Mouse (Mus musculus) C2C12 (cell line): ENCODE measurements around the gene Nek8. TPM values are rescaled to one million over a fixed set of nuclear protein-coding genes. Genes with fewer than 3 reads are reported as not detected.

ENCODE experiments used
- H3K27me3 ChIP-seq: one replicate; pipeline ENCODE4 v1.6.1; 2011; ENCODE audit not compliant: control insufficient read depth, insufficient read depth, insufficient read length
- H3K36me3 ChIP-seq: one replicate; pipeline ENCODE4 v1.6.1; 2011; ENCODE audit not compliant: control insufficient read depth, insufficient read depth
- H3K4me3 ChIP-seq: one replicate; pipeline ENCODE4 v1.5.1; 2011; ENCODE audit warnings: mild to moderate bottlenecking, control low read depth; ENCODE audit not compliant: poor library complexity, insufficient read depth, severe bottlenecking
- H3K79me2 ChIP-seq: one replicate; pipeline ENCODE4 v1.6.1; 2011; ENCODE audit not compliant: control insufficient read depth, insufficient read depth
- H3K79me3 ChIP-seq: one replicate; pipeline ENCODE4 v1.6.1; 2011; ENCODE audit warnings: low read depth, control low read depth
- H3ac ChIP-seq: one replicate; pipeline ENCODE3; 2011; ENCODE audit warnings: low read depth; ENCODE audit not compliant: control insufficient read depth, insufficient read length
- CEBPB ChIP-seq: IDR thresholded peaks from one replicate; pipeline ENCODE4 v1.6.1; 2011; ENCODE audit warnings: low read depth, mild to moderate bottlenecking, control low read depth, moderate library complexity
- CTCF ChIP-seq: IDR thresholded peaks from one replicate; pipeline ENCODE4 v1.5.1; 2011; ENCODE audit not compliant: control insufficient read depth, insufficient read depth, insufficient read length
- FOSL1 ChIP-seq: IDR thresholded peaks from one replicate; pipeline ENCODE4 v1.8.0; 2011; ENCODE audit warnings: mild to moderate bottlenecking, low read length; ENCODE audit not compliant: poor library complexity, insufficient read depth, severe bottlenecking
- MAX ChIP-seq: IDR thresholded peaks from one replicate; pipeline ENCODE4 v1.6.1; 2011; ENCODE audit warnings: mild to moderate bottlenecking, control low read depth
- MYOD1 ChIP-seq: IDR thresholded peaks from one replicate; pipeline ENCODE4 v1.6.1; 2011; ENCODE audit warnings: low read depth; ENCODE audit not compliant: control insufficient read depth, insufficient read length
- MYOG ChIP-seq: IDR thresholded peaks from one replicate; pipeline ENCODE4 v1.6.1; 2011; ENCODE audit not compliant: control insufficient read depth, insufficient read length; ENCODE audit errors: extremely low read depth
- USF1 ChIP-seq: IDR thresholded peaks from one replicate; pipeline ENCODE4 v1.6.1; 2011; ENCODE audit warnings: low read depth, mild to moderate bottlenecking, control low read depth, moderate library complexity
- polyA plus RNA-seq: library from polyadenylated mRNA; unstranded; fragments of >200 nt; fragmentation: generic; extraction: Trizol; gene quantifications from one replicate; pipeline ENCODE4 v1.2.1, GENCODE M21; 2012; ENCODE audit warnings: missing spikeins

Nek8 gene
- polyA plus RNA-seq, 1 experiment, result 8.9 TPM

GRCm38 (mm10) chr11:78156156-78156699 is 20.2 kb downstream of the Nek8 start:
- peaks cover 11% of the 10 kb centered on the region for H3K79me3 ChIP-seq
- H3K79me2 ChIP-seq, result peaks cover 28% of the 10 kb centered on the region
- TF ChIP-seq CEBPB, result no peak
- no peak for TF ChIP-seq MYOD1
- TF ChIP-seq CTCF, result no peak
- no peak for TF ChIP-seq MYOG
- TF ChIP-seq MAX, result no peak
- no peak for TF ChIP-seq USF1
- no peak for TF ChIP-seq FOSL1
- H3K27me3 ChIP-seq, result no peaks in the 10 kb centered on the region
- peaks cover 92% of the 10 kb centered on the region for H3K36me3 ChIP-seq
- no peak overlapping the region for H3K4me3 ChIP-seq
- no peak overlapping the region for H3ac ChIP-seq

- peaks cover 92% of the 10 kb centered on the region for H3K36me3 ChIP-seq
- TF ChIP-seq CEBPB (no peak), MYOD1 (no peak), MAX (no peak)
Observed at GRCm38 (mm10) chr11:78155674-78156073, 20.8 kb downstream of the Nek8 start.

GRCm38 (mm10) chr11:78153778-78154177 is 22.7 kb downstream of the Nek8 start:
- Histone ChIP-seq H3K4me3 (no peak overlapping the region), H3ac (no peak overlapping the region), H3K27me3 (no peaks in the 10 kb centered on the region), H3K79me3 (peaks cover 10% of the 10 kb centered on the region), H3K79me2 (peaks cover 20% of the 10 kb centered on the region), H3K36me3 (peaks cover 90% of the 10 kb centered on the region)
- TF ChIP-seq CEBPB (no peak), FOSL1 (no peak), CTCF (no peak), MYOG (no peak), MAX (no peak), MYOD1 (no peak), USF1 (no peak)

More at GRCm38 (mm10) chr11:78155674-78156073, 20.8 kb downstream of the Nek8 start:
- H3K79me2 ChIP-seq, result peaks cover 22% of the 10 kb centered on the region
- peaks cover 11% of the 10 kb centered on the region for H3K79me3 ChIP-seq
- no peak overlapping the region for H3K4me3 ChIP-seq
- H3K27me3 ChIP-seq, result no peaks in the 10 kb centered on the region
- no peak overlapping the region for H3ac ChIP-seq

GRCm38 (mm10) chr11:78152299-78153231 is 23.9 kb downstream of the Nek8 start:
- Histone ChIP-seq H3ac (no peak overlapping the region), H3K4me3 (no peak overlapping the region), H3K36me3 (peaks cover 90% of the 10 kb centered on the region), H3K79me2 (peaks cover 7% of the 10 kb centered on the region), H3K27me3 (no peaks in the 10 kb centered on the region), H3K79me3 (peaks cover 3% of the 10 kb centered on the region)
- TF ChIP-seq MYOD1, result no peak
- no peak for TF ChIP-seq MYOG
- TF ChIP-seq USF1, result no peak
- no peak for TF ChIP-seq CTCF
- TF ChIP-seq MAX, result no peak
- no peak for TF ChIP-seq FOSL1
- TF ChIP-seq CEBPB, result no peak

GRCm38 (mm10) chr11:78151161-78151560 is 25.3 kb downstream of the Nek8 start:
- H3K36me3 ChIP-seq, result peaks cover 83% of the 10 kb centered on the region
- no peak overlapping the region for H3K4me3 ChIP-seq
- H3ac ChIP-seq, result no peak overlapping the region
- H3K79me2 ChIP-seq, result no peaks in the 10 kb centered on the region
- TF ChIP-seq FOSL1, result no peak
- no peak for TF ChIP-seq CEBPB
- no peak for TF ChIP-seq USF1
- H3K79me3 ChIP-seq, result no peaks in the 10 kb centered on the region
- no peaks in the 10 kb centered on the region for H3K27me3 ChIP-seq
